Mouse (Mus musculus): ENCODE results near the gene Xkrx. TPM values are rescaled to one million over a fixed set of nuclear protein-coding genes. Genes with fewer than 3 reads are reported as not detected.
"Not testable (repeated sequence)": the region's sequence is repeated elsewhere in the genome, so short reads cannot be mapped to it uniquely, and the experiment has no call there.

Xkrx gene
- 8.8 and 11.9 TPM in 2 replicates for polyA plus RNA-seq (2012; rRNA removed)

DNA sequence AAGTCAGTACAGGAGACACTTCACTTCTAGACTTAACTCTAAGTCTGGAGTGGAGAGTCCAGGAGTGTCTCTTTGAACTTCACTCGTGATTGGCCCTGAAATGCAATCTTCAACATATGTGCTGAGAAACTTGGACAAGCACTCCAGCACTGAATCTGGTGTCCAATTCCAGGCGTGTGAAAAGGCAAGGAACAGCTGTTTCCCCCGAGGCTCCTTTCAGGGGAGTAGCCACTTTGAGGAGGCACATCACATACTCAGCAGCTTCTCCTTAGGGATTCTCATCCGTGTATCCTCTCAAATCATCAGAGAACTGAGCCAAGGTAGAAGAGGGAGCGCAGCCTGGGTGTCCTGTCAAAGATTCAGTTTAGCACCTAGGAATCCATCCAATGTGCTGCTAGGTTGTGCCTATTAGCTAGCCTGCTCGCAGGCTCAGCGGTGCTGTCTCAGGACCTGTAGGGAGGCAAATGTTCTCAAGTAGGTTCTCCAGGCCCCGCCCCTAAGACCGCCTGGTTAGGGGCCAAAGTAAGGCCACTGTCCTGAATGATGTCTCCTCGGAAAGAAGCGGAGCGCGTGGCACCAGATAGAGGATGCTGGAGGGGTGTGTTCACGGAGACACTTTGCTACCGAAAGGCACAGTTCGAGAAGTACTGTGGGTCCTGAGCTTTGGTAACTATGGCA is at the start of gene Xkrx:
Gene Xkrx (minus strand): TSS at position 34 of the 678 bp plus-strand sequence.
- DNase-seq (ENCODE audit: low read depth): no peak

DNA sequence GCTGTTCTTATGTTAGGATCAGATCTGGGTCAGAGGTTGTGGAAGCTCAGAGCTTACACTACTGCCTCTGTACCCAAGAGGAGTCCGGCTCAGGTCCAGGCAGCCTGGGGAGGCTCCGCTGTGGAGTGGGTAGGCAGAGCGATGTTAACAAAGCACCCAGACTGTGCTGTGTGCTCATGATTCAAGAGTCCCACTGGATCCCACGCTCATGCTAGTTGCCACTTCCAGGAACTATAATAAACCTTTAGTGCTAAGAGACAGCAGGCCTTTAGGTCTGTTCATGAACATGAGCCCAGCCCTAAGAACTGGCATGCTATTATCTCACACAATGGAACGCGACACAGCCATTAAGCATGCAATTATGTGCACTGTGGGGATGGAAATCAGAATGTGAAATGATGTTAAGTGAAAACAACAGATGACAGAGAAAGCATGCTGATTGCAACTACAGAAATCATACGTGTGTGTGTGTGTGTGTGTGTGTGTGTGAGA is 49.3 kb upstream of the Xkrx start:
- no peak for DNase-seq (ENCODE audit: low read depth)

DNA sequence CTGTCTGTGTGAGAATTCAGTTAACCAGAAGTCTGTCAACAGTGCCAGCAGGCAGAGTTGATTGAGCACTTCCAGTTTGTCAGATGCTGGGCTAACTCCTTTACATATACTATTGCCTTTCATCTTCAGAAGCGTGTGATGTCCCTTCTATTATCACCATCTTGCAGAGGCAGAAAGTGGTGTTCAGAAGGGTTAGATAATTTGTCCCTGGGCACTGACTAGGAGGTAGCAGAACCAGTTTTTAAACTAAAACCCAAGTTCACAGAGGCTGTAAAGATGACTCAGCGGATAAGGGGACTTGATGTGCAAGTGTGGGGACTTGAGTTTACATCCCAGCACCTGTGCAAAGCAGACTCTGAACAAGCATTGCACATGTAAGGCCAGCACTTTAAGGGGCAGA is 46.6 kb upstream of the Xkrx start:
- no peak for DNase-seq (ENCODE audit: low read depth)

DNA sequence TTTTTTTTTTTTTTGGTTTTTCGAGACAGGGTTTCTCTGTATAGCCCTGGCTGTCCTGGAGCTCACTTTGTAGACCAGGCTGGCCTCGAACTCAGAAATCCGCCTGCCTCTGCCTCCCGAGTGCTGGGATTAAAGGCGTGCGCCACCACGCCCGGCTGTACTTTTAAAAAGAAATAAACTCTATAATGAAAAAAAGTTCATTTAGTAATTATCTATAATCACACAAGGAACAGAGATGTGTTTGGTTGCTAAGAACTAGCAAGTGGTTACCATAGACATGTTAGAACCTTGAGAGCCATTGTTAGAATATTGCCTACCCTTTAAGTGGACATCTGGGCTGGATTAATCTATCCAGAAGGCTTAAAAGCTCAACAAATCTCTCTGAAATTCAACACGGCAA is 25.3 kb upstream of the Xkrx start, which contains the start of gene Arl13a:
Gene Arl13a (plus strand): TSS at position 301 of the 400 bp plus-strand sequence.
- DNase-seq (ENCODE audit: low read depth): not testable (repeated sequence)

DNA sequence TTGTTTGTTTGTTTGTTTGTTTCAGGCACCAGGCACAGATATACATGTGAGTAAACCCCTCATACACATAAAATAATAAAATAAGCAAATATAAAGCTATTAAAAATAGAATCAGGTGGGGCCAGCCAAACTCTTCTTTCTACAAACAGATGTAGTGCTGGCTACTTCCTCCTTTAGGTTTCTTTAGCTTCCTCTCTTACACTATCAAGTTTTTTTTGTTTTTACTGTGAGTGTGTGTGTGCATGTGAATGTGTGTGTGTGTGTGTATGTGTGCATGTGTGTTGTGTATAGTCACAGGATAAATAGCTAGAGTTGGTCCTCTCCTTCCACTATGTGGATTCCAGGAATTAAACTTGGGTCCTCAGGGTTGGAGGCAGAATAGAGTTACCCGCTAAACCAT is 12.8 kb upstream of the Xkrx start:
- DNase-seq (ENCODE audit: low read depth): no peak

DNA sequence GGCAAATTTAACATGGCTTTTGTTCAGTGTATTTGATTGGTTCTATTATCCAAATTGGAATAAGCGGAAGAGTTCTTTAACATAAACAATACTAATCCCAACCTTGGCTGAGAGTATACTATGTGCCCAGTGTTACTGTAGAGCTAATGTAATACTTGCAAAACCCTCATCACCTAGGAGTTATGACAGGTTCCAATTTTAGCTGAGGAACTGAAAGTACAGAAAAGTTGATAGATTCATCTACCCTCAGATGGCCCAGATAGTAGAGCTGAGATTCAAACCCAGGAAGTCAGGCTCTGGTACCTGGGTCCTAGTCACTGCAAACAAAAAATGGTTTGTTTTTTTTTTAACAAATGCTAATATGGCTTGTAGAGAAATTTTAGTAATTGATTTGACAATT is 8.7 kb upstream of the Xkrx start:
- DNase-seq (ENCODE audit: low read depth): no peak

DNA sequence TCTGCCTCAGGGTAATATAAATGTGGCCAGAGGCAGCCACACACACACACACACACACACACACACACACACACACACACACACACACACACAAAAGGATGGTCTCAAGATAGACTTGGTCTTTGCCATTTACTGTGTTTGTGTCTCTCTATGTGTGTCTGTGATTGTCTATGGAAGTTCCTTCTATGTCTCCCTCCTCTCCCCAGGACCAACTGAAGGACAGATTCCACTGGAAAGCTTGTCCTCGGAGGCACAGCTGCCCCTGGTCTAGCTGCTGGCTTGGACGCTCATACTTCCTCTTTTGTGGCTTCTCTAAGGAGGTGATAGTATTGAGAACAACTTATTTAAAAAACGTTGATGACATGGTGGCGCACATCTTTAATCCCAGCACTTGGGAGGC is 1.6 kb upstream of the Xkrx start:
- DNase-seq (ENCODE audit: low read depth): no peak

DNA sequence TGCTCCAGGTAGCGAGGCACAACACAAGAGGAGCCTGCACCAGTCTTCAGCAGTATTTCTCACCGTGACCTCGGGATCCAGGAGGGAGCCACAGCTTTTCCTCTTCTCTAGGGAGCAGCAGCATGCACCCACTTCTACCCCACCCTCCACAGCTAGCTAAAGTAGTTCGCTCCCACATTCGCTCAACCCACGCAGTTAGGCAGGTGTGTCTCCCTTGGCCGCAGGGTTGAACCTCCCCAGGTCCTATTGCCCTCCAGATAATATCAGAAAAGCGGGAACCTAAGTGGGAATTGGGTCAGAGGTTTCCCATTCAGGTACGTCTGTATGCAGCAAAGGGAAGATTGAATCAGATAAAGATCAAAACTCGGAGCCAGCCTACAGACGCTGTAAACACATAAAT is 950 bp upstream of the Xkrx start:
- no peak for DNase-seq (ENCODE audit: low read depth)

DNA sequence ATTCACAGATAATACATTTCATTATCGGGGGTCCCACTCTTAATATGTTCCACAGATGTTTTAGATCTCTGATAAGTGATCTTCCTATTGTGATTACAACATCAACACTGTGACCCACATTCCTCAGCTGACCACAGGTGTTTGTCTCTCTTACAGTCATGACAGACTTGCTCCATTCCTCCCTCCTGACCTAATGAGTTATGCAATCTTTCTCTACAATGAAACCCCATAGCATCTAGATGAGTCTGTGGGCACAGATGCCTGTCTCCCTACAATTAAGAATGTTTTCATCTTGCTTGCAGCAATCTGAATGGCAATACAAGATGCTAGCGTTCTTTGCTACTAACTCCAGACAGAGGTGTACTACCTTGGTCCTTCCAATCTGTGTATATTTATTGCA is 1.4 kb downstream of the Xkrx start:
- no peak for DNase-seq (ENCODE audit: low read depth)

DNA sequence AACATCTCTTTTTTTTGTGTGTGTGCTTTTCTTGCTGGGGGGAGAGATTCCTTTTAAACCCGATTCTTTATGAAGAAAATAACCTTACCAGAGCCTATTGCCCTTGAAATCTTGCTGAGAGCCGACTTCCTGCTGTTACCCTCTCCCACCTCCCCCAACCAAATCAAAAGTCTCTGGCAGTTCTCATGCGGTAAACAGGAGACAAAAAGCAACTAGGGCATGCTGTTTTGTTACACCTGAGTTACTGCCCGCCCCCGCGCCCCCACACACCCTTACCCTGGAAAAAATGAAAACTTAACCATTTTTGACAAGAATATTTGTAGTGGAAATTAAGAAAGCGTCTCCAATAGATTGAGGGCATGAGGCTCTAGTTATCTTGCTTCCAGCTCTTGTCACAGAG is 3.7 kb downstream of the Xkrx start:
- DNase-seq (ENCODE audit: low read depth): no peak

DNA sequence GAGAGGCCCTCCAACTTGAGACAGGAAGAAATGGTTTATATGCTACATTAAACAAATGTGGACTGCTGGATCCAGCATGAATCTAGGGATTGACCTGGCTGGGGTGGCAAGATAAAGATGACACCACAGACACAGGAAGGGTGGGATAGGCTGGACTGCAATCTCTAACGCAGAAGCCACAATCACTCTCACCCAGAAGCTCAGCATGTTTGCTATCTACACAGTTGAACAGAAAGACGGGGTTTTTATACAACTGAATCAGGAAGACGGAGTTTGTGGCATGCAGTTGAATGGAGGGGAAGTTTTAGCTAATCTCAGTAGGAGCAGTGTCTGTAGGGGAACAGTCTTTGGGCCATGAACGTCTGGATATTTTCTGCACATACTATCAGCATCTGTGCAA is 19.9 kb downstream of the Xkrx start:
- no peak for DNase-seq (ENCODE audit: low read depth)

DNA sequence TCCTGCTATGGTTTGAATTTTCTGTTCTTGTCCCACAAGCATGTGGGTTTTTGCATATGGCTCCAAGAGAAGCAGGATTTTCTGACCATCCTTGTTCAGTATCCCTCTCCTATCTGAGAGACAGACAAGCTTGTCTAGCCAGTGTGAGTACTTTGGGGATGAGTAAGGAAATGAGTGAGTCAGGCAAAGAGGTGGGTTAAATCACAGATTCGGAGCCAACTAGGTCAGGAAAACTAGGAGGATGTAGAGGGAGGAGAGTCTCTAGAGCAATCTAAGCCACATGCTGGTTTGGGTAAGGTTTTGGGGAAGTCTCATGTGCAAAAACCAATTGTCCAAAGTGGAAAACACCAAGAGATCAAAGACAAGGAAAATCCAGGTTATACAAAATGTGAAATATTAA is 20.3 kb downstream of the Xkrx start:
- no peak for DNase-seq (ENCODE audit: low read depth)

DNA sequence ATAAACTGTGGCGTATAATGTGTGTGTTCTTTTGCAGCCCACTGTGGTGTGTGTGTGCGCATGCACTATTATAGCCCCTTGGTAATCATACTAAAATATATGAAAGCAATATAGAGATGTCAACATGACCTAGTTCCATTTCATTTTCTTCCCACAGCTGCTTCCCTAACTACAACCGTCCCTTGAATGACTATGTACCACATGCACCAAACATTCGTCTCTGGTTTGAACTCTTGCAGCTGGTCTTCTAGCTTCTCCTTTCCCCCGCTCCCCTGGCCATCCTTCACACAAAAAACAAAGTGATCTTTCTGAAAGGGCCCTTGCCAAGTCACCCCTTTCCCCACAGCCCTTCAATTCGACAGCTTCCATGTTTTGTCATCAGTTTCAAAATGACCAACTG is 21.9 kb downstream of the Xkrx start:
- DNase-seq (ENCODE audit: low read depth): no peak

DNA sequence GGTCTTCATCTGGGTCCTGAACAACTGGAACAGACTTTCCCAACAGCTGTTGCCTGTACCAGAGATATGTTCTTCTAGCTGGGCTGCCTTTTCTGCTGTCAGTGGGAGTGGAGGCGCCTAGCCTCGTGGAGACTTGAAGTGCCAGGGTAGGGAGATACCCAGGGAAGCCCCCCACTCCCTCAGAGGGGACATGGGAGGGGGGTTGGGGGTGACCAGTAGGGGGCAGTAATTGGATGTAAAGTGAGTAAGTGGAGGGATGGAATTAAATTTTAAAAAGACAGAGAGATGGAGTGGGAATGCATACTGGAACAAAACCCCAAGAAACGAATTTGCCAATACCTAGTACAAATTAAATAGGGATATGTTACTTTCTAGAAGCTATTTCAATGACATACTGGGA is 28.1 kb downstream of the Xkrx start:
- DNase-seq (ENCODE audit: low read depth): no peak

DNA sequence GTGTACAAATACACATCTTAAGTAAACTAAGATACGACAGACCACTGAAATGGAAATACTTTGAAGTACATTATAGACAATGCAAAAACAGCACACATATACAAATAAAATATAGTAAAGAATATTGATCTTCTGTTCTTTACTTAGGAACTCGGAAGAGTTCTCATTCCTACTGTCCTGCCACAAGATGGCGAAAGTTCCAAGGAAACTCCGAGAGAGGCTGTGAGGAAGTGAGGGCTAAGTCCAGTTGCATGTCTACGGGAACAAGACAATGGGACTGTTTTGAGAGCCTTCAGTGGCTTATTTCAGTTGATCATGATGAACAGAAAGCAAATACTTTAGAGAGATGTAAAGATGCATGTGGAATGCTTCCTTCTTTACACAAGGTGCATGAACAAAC is 29.6 kb downstream of the Xkrx start:
- DNase-seq (ENCODE audit: low read depth): no peak

DNA sequence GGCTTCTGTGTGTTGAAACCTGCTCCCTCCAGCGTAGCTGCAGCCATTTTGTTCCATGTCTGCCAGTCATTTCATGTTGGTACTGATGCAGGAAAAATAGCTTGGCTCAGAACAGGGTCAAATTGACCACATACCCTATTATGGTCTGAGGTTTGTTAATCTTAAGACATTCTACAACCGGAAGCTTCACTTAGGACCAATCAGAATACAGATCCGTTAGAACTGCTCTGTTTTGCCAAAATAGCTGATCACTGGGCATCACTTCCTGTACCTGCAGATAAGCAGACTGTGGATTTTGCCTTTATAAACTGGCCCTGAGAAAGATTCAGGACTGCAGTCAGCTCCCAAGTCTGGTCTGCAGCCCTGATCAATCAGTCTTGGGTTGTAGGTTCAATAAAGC is 33.3 kb downstream of the Xkrx start:
- DNase-seq (ENCODE audit: low read depth): no peak

DNA sequence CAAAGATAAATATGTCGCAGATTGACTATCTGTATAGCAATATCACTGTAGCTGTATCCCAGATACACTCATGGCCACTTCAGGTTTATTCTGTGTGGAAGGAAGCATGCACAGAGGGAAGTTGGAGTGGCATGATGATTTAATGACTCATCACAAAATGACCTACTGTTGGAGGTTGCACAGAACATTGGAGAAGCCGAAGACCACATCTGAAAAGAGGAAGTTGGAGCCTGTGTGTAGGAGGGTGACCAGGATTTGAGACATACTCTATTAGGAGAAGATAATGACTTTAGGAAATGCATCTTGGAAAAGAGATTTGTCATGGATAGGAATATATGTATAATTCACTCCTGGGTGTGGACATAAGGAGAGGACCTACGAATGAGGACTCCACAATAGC is 45.5 kb downstream of the Xkrx start:
- no peak for DNase-seq (ENCODE audit: low read depth)

DNA sequence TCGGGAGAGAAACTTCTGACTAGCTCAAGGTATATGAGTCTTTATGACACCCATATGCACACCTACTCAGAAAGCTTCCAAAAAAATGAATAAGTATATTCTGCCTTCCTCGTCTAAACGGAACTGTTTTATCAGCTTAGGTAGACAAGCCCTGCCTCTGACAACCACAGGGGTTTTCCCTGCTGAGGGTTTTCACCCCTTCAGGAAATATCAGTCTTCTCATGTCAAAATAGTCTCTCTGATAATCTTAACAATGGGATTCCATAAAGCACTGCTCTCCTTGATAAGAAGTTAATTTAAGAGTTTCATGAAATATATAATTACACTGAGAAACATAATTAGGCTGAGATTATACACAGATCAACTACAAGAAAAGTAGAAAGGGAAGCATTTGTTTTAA is 50.1 kb downstream of the Xkrx start:
- no peak for DNase-seq (ENCODE audit: low read depth)

DNA sequence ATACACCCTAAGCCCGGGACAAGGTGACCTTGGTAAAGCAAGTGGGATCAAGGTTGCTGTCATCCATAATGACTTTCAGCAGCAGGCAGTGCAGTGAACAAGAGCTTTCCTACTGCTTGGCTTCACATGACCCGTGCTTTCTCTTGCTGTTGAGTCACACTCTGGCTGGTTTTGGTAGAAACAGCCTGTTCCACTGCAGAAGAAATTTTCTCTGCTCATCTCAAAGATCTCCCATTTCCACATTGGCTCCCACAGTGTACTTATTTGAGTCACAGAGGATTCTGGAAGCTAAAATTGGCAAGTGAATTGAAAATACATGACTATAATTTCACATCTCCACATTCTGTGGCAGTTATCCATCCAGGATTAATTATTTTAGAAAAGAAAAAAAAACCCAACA is 59.2 kb downstream of the Xkrx start:
- no peak for DNase-seq (ENCODE audit: low read depth)

Other genes starting within 250 kb of the Xkrx start
- gene Sytl4, start 180.3 kb downstream of the Xkrx start, polyA plus RNA-seq (2012; rRNA removed): 42.9 and 56.1 TPM in 2 replicates
- gene Cstf2, start 102.9 kb downstream of the Xkrx start, polyA plus RNA-seq (2012; rRNA removed): 24.0 and 31.0 TPM in 2 replicates
- 0.14 and 0.24 TPM in 2 replicates for gene Arl13a, start 25.4 kb upstream of the Xkrx start, polyA plus RNA-seq (2012; rRNA removed)
- gene Nox1, start 59.9 kb upstream of the Xkrx start, polyA plus RNA-seq (2012; rRNA removed): not detected in 2 replicates
- gene Trmt2b, start 114.9 kb upstream of the Xkrx start, polyA plus RNA-seq (2012; rRNA removed): 9.3 and 11.5 TPM in 2 replicates
- gene Tmem35a, start 133.1 kb upstream of the Xkrx start, polyA plus RNA-seq (2012; rRNA removed): 0.63 and 1.0 TPM in 2 replicates
- 0.27 and 0.43 TPM in 2 replicates for gene Cenpi, start 146.0 kb upstream of the Xkrx start, polyA plus RNA-seq (2012; rRNA removed)
- gene Drp2, start 242.5 kb upstream of the Xkrx start, polyA plus RNA-seq (2012; rRNA removed): 0.81 and 1.3 TPM in 2 replicates